Mouse (Mus musculus) spleen, postnatal 14 days (tissue): Measurements from ENCODE around the gene Sbk1.

Experiments
- DNase-seq, 2 experiments: peaks; one replicate each; pipeline ENCODE4 v3.0.0; 2021 to 2022; ENCODE audit warnings: low spot score in 2 of 2

The Sbk1 gene

DNA sequence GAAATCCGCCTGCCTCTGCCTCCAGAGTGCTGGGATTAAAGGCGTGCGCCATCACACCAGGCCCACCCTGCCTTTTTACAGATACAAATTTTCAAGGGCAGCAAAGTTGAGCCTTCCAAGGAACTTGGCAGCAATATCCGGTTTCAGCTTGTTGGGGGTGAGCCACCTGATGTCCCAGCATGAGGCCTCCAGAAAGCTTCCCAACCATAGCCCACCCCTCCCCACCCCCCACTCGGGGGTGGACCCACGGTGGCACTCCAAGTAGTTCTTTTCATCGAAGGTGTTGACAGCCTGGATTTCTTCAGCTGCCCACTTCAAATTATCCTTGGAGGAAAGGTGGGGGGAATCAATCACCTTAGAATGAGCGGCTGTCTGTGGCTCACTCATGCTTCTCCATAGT, 66.5 kb downstream of the Sbk1 start:
- DNase-seq: no peak

DNA sequence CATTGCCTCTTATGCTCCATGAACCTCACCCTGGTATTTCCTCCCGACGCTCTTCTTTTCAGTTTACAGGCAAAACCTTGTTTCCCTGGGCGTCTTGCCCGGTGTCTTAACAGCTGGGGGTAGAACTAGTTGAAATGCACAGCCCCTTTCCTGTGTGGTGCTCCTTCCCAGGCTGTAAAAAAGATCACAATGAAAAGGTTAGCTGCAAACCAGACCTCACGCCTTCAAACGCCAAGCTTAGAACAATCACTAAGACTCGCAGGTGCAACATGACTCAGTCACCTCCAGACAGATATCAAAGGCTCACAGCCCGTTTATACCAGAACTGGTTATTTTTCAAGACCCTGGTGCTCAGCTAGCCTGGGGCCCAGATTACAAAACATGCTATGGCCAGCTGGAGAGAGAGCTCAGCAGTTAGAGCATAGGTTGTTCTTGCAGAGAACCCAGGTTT, 67.1 kb downstream of the Sbk1 start:
- no peak for DNase-seq

DNA sequence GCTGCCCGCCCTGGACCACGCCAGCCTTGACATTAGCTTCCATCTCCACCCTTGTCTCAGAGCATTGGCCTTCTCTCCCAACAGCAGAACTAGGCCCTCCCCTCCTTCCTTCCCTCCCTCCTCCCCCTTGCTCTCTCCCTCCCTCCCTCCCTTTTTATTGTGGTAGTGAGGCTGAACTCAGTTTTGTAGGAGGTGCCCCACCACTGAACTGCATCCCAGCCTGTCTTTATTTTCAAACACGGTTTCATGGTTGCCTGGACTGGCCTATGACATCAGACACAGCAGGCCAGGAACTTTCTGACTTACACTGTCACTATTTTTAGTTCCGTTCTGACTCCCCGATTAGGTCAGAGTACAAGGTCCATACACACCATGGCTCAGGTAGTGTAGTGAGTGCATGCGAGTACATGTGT, 67.8 kb downstream of the Sbk1 start:
- DNase-seq: no peak

DNA sequence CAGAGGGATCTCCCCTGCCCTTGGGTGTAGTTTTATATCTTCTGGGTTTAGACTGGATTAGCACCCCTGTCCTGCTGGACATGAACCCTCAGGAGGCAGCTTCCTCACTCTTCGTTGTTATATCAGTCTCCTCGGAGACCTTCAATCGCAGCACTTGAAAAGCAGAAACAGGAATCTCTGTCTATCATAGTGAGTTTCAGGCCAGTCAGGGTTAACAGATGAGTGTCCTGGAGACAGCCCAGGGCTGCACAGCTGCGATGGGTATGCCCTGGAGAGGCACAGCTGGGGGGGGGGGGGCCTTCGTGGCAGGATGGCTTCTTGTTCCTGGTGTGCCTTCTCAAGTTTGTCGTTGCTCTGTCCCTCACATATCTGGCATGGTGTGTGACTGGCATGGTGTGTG, 68.5 kb downstream of the Sbk1 start:
- no peak for DNase-seq
